Mouse (Mus musculus) thymus, adult 2 months (tissue): ENCODE measurements around the gene Nkiras2.

Experiments used
- CTCF ChIP-seq: fragments of 200-500 bp; IDR thresholded peaks from 2 replicates; pipeline ENCODE4 v1.5.1; 2012; ENCODE audit warnings: mild to moderate bottlenecking, control low read depth, low read length, moderate library complexity, borderline replicate concordance; ENCODE audit not compliant: control insufficient read depth, poor library complexity, insufficient read depth; ENCODE audit errors: extremely low read depth
- POLR2A ChIP-seq: fragments of 200-500 bp; IDR thresholded peaks from 2 replicates; pipeline ENCODE4 v1.6.1; 2012; ENCODE audit warnings: mild to moderate bottlenecking, low read length, control low read depth, moderate library complexity; ENCODE audit not compliant: control insufficient read depth, poor library complexity, insufficient read depth; ENCODE audit errors: extremely low read depth

DNA sequence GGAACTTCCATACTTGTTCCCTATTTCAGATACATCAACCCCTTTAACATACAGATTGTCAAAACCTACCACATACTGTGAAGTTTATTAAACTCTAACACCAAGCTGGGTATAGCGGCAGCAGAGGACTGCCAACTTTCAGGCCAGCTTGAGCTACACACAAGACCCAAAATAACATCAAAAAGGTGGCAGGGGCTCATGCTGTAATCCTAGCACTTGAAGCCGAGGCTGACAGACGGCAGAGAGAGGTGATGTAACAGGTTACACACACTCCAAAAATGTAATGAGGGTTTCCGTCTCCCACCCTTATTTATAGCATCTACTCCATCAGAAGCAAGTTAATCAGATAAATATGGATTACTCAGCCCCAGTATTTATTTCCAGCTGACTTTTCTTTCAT lies 23.5 kb upstream of the Nkiras2 start:
- no peak for TF ChIP-seq CTCF
- no peak for TF ChIP-seq POLR2A
